Mouse (Mus musculus) liver, embryonic 15.5 days (tissue): Measurements from ENCODE around the gene Kif26b. TPM values are rescaled to one million over a fixed set of nuclear protein-coding genes. Genes with fewer than 3 reads are reported as not detected.

Experiments used
- ATAC-seq: fragments of 200-750 bp; cut with Nextera tagmentation; 2 replicates; pipeline ENCODE4 v1.8.0; 2017; ENCODE audit warnings: moderate number of reproducible peaks, mild to moderate bottlenecking, moderate library complexity; ENCODE audit not compliant: insufficient read depth
- H3K27ac ChIP-seq: fragments of 300-500 bp; sonication (generic); replicated peaks from 2 replicates; pipeline ENCODE4 v1.5.1; 2015; ENCODE audit warnings: mild to moderate bottlenecking, inconsistent platforms
- H3K27me3 ChIP-seq: fragments of 300-500 bp; sonication (generic); 2 replicates; pipeline ENCODE4 v1.6.1; 2015; ENCODE audit warnings: mild to moderate bottlenecking, inconsistent platforms
- H3K36me3 ChIP-seq: fragments of 300-500 bp; sonication (generic); replicated peaks from 2 replicates; pipeline ENCODE4 v1.6.1; 2015; ENCODE audit warnings: moderate library complexity, mild to moderate bottlenecking, inconsistent platforms
- H3K4me1 ChIP-seq: fragments of 300-500 bp; sonication (generic); replicated peaks from 2 replicates; pipeline ENCODE4 v1.6.1; 2015; ENCODE audit warnings: inconsistent platforms
- H3K4me2 ChIP-seq: fragments of 300-500 bp; sonication (generic); 2 replicates; pipeline ENCODE4 v1.6.1; 2015; ENCODE audit warnings: moderate library complexity, mild to moderate bottlenecking, inconsistent platforms
- H3K4me3 ChIP-seq: fragments of 300-500 bp; sonication (generic); replicated peaks from 2 replicates; pipeline ENCODE4 v1.5.1; 2015; ENCODE audit warnings: mild to moderate bottlenecking, inconsistent platforms
- H3K9ac ChIP-seq: fragments of 300-500 bp; sonication (generic); 2 replicates; pipeline ENCODE4 v1.6.1; 2015; ENCODE audit warnings: moderate library complexity, mild to moderate bottlenecking, inconsistent platforms
- H3K9me3 ChIP-seq: fragments of 300-500 bp; sonication (generic); replicated peaks from 2 replicates; pipeline ENCODE4 v1.6.1; 2016; ENCODE audit warnings: inconsistent platforms
- WGBS: fragments of 180-500 bp; shearing (Covaris S2); methylation state at CpG from one replicate; pipeline ENCODE4 v1.1.7; 2015; ENCODE audit warnings: mixed read lengths; ENCODE audit not compliant: insufficient replicate concordance; 5-methylcytosine and 5-hydroxymethylcytosine counted together
- polyA plus RNA-seq: library from polyadenylated mRNA; unstranded; fragments of >200 nt; fragmentation: Nextera tagmentation; extraction: Ambion mirVana; gene quantifications from 2 replicates; pipeline ENCODE4 v1.2.1, GENCODE M21; 2015

Kif26b gene
- polyA plus RNA-seq, 1 experiment from 2014 or later = 0.06 TPM

DNA sequence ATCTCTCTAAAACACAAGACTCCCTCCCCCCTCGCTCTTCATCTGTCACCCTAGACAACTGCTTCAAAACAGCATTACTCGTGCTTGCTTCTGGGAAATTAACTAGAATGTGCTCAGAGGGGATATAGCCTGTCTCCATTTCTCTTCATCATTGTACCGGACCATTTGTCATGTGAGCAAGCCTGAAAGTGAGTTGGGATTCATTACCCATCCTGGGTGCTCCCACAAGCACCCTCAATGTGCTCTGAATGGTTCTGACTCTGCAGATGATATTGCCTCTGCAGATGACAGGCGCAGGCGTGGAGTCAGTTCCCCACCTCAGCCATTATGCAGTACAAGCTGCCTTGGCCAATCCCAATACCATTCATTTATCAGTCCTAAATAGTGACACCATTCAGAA lies 357.7 kb downstream of the Kif26b start:
- 60% methylated on average over 5 of the region's 5 CpGs for WGBS
- Histone ChIP-seq H3K9ac (no peak overlapping the region), H3K36me3 (no peaks in the 10 kb centered on the region), H3K27ac (no peak overlapping the region), H3K4me1 (no peaks in the 10 kb centered on the region), H3K27me3 (no peaks in the 10 kb centered on the region), H3K9me3 (no peaks in the 10 kb centered on the region), H3K4me2 (no peak overlapping the region), H3K4me3 (no peak overlapping the region)
- ATAC-seq = no peak

DNA sequence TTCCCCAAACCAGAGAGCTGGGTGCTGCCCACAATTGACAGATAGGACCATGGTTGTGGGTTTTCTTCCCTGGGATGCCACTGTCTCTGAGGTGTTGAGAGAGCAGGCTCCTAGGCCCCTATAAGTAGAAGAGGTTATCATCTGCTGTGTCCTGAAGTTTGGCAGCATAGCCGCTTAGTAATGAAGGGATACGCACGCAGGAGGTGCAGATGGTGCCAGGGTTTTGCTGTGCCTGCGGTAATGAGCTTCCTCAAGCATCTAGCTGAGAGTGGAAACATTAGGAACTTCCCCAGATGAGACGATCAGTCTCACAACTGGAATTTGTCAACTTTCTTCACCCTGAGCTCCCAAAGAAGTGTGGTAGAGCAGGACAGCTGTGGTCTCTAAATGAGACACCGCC lies 363.5 kb downstream of the Kif26b start:
- no peaks in the 10 kb centered on the region for H3K36me3 ChIP-seq
- H3K9me3 ChIP-seq = no peaks in the 10 kb centered on the region
- no peak for ATAC-seq
- no peak overlapping the region for H3K9ac ChIP-seq
- no peak overlapping the region for H3K4me2 ChIP-seq
- WGBS = 74% methylated on average over 6 of the region's 6 CpGs
- H3K4me3 ChIP-seq = no peak overlapping the region
- H3K4me1 ChIP-seq = no peaks in the 10 kb centered on the region
- no peak overlapping the region for H3K27ac ChIP-seq
- no peaks in the 10 kb centered on the region for H3K27me3 ChIP-seq

DNA sequence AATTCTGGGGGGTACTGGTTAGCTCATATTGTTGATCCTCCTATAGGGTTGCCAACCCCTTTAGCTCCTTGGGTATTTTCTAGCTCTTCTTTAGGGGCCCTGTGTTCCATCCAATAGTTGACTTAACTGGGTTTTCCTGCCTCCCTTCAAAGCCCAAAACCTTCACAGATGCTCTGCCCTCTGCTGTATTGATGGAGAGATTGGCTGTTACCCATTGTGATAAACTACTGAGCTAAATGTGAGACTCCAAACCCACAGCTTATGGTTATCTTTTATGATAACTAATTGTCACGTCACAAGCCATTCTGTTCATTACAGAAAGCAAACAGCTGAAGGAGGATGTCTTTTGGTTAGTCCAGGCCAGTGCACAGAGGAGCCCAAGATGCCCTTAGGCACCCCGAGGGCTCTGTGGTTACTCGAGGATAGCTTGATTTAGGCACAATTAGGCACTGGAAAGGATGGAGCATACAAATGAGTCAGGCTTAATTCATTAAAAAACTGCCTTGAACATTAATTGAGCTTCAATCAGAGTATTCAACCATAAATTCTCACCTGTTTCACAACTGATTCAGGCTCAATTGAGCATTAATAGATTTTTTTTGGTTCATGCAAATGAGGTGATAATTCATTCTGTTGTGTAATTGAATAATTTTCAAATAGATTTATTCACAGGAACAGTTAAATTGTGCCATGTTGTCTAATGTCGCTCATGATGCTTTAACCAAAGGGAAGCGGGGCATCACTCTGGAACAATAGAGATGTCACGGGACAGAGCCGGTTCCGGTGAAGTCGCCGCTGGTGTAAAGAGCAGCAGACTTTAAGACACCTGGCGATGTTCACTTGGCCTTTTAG lies 364.5 kb downstream of the Kif26b start:
- H3K27ac ChIP-seq = no peak overlapping the region
- H3K9me3 ChIP-seq = no peaks in the 10 kb centered on the region
- no peak overlapping the region for H3K4me3 ChIP-seq
- no peak overlapping the region for H3K9ac ChIP-seq
- H3K4me1 ChIP-seq = no peaks in the 10 kb centered on the region
- no peaks in the 10 kb centered on the region for H3K27me3 ChIP-seq
- no peak overlapping the region for H3K4me2 ChIP-seq
- no peak for ATAC-seq
- H3K36me3 ChIP-seq = no peaks in the 10 kb centered on the region
- 72% methylated on average over 11 of the region's 11 CpGs for WGBS

DNA sequence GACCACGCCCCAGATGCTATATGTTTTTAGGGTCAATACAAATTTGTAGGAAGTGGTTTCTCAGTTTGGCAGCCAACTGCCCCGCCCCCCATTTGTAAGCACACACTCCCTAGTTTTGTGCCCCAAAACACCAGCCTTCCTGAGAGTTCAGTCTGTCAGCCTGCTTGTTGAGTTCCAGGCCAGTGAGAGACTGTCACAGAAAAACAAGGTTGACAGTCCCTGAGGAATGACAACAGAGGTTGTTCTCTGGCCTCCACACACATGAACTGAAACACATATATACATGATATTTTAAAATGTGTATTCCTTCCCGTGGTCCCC lies 365.1 kb downstream of the Kif26b start:
- no peaks in the 10 kb centered on the region for H3K36me3 ChIP-seq
- H3K4me2 ChIP-seq = no peak overlapping the region
- no peaks in the 10 kb centered on the region for H3K27me3 ChIP-seq
- no peaks in the 10 kb centered on the region for H3K4me1 ChIP-seq
- ATAC-seq = no peak
- no peaks in the 10 kb centered on the region for H3K9me3 ChIP-seq
- H3K4me3 ChIP-seq = no peak overlapping the region
- H3K9ac ChIP-seq = no peak overlapping the region
- 56% methylated on average over 3 of the region's 3 CpGs for WGBS
- H3K27ac ChIP-seq = no peak overlapping the region

DNA sequence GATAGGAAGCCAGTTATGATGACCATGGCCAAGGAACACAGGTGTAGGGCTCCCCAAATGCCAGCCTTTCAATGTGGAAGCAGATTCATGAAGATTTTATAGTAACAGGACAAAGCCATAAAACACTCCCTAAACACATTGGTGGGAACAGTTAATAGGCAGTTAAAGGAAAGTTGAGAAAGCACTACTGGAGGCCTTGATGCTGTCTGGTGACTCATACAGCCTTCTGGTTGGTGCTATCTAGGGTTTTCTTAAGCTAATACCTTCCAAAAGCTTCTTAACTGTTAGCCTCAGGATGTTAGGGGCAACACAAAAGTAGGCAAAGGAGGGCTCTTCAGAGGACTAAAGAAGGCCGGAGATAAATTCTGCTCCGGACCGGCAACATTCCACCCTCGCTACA lies 366.7 kb downstream of the Kif26b start:
- ATAC-seq = no peak
- Histone ChIP-seq H3K4me1 (no peaks in the 10 kb centered on the region), H3K4me2 (no peak overlapping the region), H3K27ac (no peak overlapping the region), H3K27me3 (no peaks in the 10 kb centered on the region), H3K36me3 (no peaks in the 10 kb centered on the region), H3K9ac (no peak overlapping the region), H3K9me3 (no peaks in the 10 kb centered on the region), H3K4me3 (no peak overlapping the region)
- WGBS = 83% methylated on average over 4 of the region's 4 CpGs

DNA sequence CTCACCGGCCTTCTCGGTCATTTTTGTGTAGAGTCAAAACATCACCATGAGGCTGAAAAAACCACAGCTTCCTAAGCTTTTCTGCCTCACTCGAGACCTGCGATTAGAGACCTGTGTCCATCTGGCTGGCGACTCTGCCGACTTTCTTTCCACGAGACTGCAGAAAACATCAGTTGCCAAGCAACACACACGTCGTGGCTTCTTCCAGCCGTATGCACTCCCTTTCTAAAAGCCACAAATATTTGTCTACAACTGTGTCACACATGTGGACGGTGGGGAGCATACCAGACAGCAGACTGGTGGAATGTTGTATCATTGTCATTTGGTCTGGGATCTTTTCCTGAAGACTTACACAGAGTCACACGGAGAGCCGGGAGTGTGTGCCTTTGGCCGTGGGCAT lies 382.0 kb downstream of the Kif26b start:
- Histone ChIP-seq H3K27ac (no peak overlapping the region), H3K4me3 (no peak overlapping the region), H3K9ac (no peak overlapping the region), H3K36me3 (no peaks in the 10 kb centered on the region), H3K4me2 (no peak overlapping the region), H3K27me3 (no peaks in the 10 kb centered on the region), H3K9me3 (no peaks in the 10 kb centered on the region), H3K4me1 (no peaks in the 10 kb centered on the region)
- 39% methylated on average over 14 of the region's 14 CpGs for WGBS
- ATAC-seq = no peak

DNA sequence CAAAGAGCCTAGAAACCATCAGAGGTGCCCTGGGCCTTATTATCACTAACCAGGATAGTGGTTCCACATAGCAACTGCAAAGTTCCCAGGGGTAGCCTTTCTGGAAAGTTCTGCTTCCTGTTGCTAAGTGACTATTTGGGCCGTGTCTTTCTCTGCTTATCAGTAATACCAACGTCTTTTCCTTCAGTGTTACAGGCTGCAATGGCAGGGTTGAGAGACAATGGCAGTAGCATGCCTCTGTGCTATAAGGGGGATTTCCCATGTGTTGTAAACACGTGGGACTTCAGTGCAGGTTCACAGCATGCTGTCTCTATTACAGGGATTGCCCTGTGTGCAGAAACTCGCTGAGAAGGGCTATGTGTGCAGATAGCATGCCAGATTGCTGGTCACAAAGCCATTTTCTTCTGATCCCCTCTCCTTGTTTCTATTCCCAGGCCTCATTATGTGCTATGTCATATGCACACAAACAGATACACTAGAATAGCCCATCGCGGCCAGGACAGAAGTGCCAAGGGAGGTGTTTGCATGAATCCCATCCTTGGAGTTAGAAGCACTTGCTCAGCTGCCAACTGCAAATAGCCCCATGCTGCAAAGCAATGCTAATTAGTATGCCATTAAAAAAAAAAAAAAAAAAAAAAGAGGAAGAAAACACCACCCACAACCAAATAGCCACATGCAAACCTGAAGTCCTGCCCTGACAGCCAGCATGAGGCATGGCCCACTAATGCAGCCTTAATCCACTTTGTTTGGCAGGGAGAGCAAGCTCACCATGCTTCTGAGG lies 384.2 kb downstream of the Kif26b start:
- H3K4me1 ChIP-seq = no peaks in the 10 kb centered on the region
- ATAC-seq = no peak
- no peak overlapping the region for H3K4me3 ChIP-seq
- peaks cover 9% of the 10 kb centered on the region for H3K27me3 ChIP-seq
- H3K9me3 ChIP-seq = no peaks in the 10 kb centered on the region
- H3K27ac ChIP-seq = no peak overlapping the region
- 33% methylated on average over 6 of the region's 6 CpGs for WGBS
- no peak overlapping the region for H3K9ac ChIP-seq
- H3K36me3 ChIP-seq = no peaks in the 10 kb centered on the region
- no peak overlapping the region for H3K4me2 ChIP-seq

DNA sequence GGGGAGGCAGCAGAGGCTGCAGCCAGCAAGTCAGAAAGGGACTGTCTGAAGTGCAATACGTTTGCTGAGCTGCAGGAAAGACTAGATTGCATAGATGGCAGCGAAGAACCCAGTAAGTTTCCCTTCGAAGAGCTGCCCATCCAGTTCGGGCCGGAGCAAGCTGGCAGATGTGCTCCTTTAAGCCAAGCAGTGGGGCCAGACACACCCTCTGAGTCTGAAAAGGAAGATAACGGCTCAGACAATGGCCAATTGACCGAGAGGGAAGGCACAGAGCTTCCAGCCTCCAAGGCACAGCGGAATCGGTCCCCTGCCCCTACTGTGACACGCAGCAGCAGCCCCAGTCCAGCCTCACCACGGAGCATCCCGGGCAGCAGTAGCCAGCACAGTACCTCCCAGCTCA lies 386.1 kb downstream of the Kif26b start:
- Histone ChIP-seq H3K4me3 (no peak overlapping the region), H3K27me3 (peaks cover 14% of the 10 kb centered on the region), H3K9me3 (no peaks in the 10 kb centered on the region), H3K4me1 (no peaks in the 10 kb centered on the region), H3K4me2 (no peak overlapping the region), H3K36me3 (no peaks in the 10 kb centered on the region), H3K27ac (no peak overlapping the region), H3K9ac (no peak overlapping the region)
- no peak for ATAC-seq
- WGBS = 62% methylated on average over 12 of the region's 12 CpGs

DNA sequence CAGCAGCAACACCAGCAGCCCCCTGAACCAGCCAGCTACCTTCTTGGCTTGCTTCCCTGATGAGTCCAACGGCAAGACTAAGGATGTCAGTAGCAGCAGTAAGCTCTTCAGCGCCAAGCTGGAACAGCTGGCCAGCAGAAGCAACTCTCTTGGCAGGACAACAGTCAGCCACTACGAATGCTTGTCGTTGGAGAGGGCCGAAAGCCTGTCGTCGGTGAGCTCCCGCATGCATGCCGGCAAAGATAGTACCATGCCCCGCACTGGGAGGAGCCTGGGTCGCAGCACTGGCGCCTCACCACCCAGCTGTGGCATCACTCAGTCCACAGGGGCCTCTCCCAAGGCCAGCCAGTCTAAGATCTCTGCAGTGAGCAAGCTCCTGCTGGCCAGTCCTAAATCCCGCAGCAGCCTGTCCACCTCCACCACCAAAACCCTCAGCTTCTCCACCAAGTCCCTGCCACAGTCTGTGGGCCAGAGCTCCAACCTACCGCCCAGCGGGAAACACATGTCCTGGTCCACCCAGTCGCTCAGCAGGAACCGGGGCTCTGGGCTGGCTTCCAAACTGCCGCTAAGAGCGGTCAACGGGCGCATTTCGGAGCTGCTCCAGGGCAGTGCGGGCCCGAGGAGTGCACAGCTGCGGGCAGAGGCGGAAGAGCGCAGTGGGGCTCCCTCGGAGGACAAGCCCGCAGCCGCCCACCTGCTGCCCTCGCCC lies 388.4 kb downstream of the Kif26b start:
- Histone ChIP-seq H3K9ac (no peak overlapping the region), H3K27me3 (peaks cover 14% of the 10 kb centered on the region), H3K27ac (no peak overlapping the region), H3K36me3 (no peaks in the 10 kb centered on the region), H3K9me3 (no peaks in the 10 kb centered on the region), H3K4me1 (no peaks in the 10 kb centered on the region), H3K4me2 (no peak overlapping the region), H3K4me3 (no peak overlapping the region)
- 55% methylated on average over 31 of the region's 31 CpGs for WGBS
- no peak for ATAC-seq

DNA sequence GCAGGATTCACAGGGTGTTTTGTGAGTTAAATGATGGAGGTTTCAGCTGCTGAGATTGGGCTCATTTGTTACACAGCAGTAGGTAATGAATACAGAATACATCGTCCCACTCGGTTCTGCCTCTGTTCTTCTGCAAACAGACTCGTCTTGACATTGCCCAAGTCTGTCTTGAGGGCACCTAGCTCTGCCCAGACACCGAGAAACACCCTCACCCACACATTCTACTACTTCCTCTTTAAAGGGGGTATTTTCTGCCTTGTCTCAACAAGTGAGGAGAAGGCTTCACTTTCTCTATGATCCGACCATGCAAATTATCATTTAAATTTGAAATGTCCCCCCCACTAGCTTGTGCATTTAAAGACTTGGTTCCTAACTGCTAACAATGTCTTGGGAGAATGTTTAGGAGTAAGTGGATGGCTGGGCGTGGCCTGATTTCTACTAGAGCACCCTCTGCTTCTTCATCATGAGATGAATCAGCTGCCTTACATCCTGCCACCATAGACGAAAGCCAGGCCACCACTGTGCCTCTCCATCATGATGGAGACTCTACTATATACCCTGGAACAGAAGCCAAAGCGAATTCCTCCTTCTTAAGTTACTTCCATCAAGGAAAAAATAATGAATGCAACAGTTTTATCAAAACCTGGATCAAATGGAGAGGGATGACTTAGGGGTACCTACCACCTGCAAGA lies 395.7 kb downstream of the Kif26b start:
- H3K36me3 ChIP-seq = no peaks in the 10 kb centered on the region
- no peaks in the 10 kb centered on the region for H3K9me3 ChIP-seq
- no peak overlapping the region for H3K9ac ChIP-seq
- 45% methylated on average over 8 of the region's 8 CpGs for WGBS
- no peak for ATAC-seq
- H3K27me3 ChIP-seq = no peaks in the 10 kb centered on the region
- no peak overlapping the region for H3K27ac ChIP-seq
- no peaks in the 10 kb centered on the region for H3K4me1 ChIP-seq
- H3K4me2 ChIP-seq = no peak overlapping the region
- no peak overlapping the region for H3K4me3 ChIP-seq

DNA sequence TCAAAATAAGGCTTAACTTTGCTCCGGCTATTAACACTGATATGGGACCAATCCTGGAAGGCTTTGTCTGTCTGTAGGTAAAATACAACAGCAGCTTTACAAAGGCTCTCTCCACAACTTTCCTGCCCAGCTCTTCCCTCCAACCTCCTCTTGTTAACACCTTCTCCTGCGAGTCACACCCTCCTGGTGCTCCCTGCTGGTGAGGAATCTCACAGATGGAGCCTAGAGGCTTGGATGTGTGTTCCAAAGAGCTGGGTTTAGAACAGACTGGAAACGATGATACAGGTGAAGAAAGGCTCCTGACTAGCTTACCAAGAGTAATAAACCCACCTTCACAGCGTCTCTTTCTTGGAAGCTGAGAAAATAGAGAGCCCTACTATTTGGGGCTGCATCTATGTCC lies 400.6 kb downstream of the Kif26b start:
- no peaks in the 10 kb centered on the region for H3K4me1 ChIP-seq
- 31% methylated on average over 4 of the region's 4 CpGs for WGBS
- H3K9me3 ChIP-seq = no peaks in the 10 kb centered on the region
- no peak for ATAC-seq
- no peak overlapping the region for H3K27ac ChIP-seq
- H3K9ac ChIP-seq = no peak overlapping the region
- no peaks in the 10 kb centered on the region for H3K27me3 ChIP-seq
- no peak overlapping the region for H3K4me2 ChIP-seq
- no peak overlapping the region for H3K4me3 ChIP-seq
- H3K36me3 ChIP-seq = no peaks in the 10 kb centered on the region
